Mouse (Mus musculus): ENCODE results near the gene Heatr3.

DNA sequence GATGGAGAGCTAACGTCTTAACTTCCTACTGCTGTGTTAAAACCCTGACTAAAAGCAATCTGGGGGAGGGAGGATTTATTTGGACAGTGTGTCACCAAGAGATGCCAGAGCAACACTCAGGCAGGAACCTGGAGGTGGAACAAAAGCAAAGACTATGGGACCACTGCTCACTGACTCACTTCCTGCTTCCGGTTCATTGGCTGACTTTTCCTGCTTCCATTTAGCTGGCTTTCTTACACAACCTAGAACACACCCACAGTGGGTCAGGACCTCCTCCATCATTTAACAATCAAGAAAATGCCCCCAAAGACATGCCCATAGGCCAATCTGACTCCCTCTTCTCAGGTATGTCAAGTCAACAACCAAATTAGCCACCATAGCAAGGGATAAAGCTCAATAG, 46.0 kb upstream of the Heatr3 start:
- no peak for TF ChIP-seq POLR2A (IDR thresholded peaks at IDR 0.05; ENCODE audit: borderline replicate concordance, low read depth, low read length)
- no peak for TF ChIP-seq CTCF (IDR thresholded peaks at IDR 0.05; ENCODE audit: low read depth, low read length)

Measured in bone marrow macrophage, adult 2 months (primary cell).